Mouse (Mus musculus) Patski (cell line): ENCODE data around the gene Gm27027. TPM values are rescaled to one million over a fixed set of nuclear protein-coding genes. Genes with fewer than 3 reads are reported as not detected.

Source experiments
- ATAC-seq: fragments of 100-300 bp; one replicate; pipeline ENCODE4 v1.8.0; 2021
- CTCF ChIA-PET: fragments of 350-600 bp; sonication (Branson Sonifier 250); formaldehyde crosslinking; loops from one replicate; lab custom pipeline; 2022; ENCODE audit warnings: inconsistent platforms; lab: Charles Lee
- POLR2A ChIA-PET: fragments of 350-600 bp; sonication (Branson Sonifier 250); formaldehyde crosslinking; loops from one replicate; lab custom pipeline; 2022; ENCODE audit warnings: antibody characterized with exemption, inconsistent platforms; lab: Charles Lee
- DNase-seq: peaks from one replicate; pipeline ENCODE4 v3.0.0-alpha.2; 2011; ENCODE audit warnings: low read depth, low spot score
- H3K27me3 ChIP-seq: fragments of 371-371 bp; one replicate; pipeline ENCODE4 v1.5.1; 2021
- CTCF ChIP-seq: fragments of 100-300 bp; IDR thresholded peaks from one replicate; pipeline ENCODE4 v1.5.1; 2021
- in situ Hi-C: fragments of 300-500 bp; cut with MboI; formaldehyde crosslinking; loops from 3 replicates; pipeline ENCODE4 v1.11.1; 2018; ENCODE audit warnings: low pct_unique_long_range_greater_than_20kb, mixed read lengths
- polyA plus RNA-seq: library from polyadenylated mRNA; unstranded; gene quantifications from one replicate; pipeline ENCODE4 v1.2.3, GENCODE M21; 2021

Gene Gm27027
- not detected for polyA plus RNA-seq

GRCm38 (mm10) chr2:93996254-93996653 lies at the start of gene Gm27027:
Gene Gm27027, minus strand, starts transcription at chr2:93996354.
- CTCF ChIA-PET: interaction anchor here (1.9 kb wide), 1 partner anchor 147 kb away, joined by 5 read pairs; the partner anchor contains the start of gene Accs
- TF ChIP-seq CTCF: no peak
- in situ Hi-C loops: no loop called here
- no peak for DNase-seq
- POLR2A ChIA-PET: no interaction called here
- no peaks in the 10 kb centered on the region for H3K27me3 ChIP-seq
- no peak for ATAC-seq

GRCm38 (mm10) chr2:94045411-94046090 lies 49.4 kb upstream of the Gm27027 start:
- DNase-seq: peak; percentile 82
- no peak for TF ChIP-seq CTCF

GRCm38 (mm10) chr2:94044174-94044573 lies 48.0 kb upstream of the Gm27027 start:
- DNase-seq: no peak
- ATAC-seq: no peak
- in situ Hi-C loops: no loop called here
- H3K27me3 ChIP-seq: no peaks in the 10 kb centered on the region
- no peak for TF ChIP-seq CTCF
- ChIA-PET POLR2A (no interaction called here), CTCF (no interaction called here)

More at GRCm38 (mm10) chr2:94045411-94046090, 49.4 kb upstream of the Gm27027 start:
- no peaks in the 10 kb centered on the region for H3K27me3 ChIP-seq
- ChIA-PET POLR2A (interaction anchor here (0.6 kb wide), 1 partner anchor 261 kb away, joined by 3 read pairs; no protein-coding TSS in a partner anchor), CTCF (interaction anchor here (1.5 kb wide), 2 partner anchors 9 to 10 kb away, joined by 4 to 6 read pairs; no protein-coding TSS in a partner anchor)
- in situ Hi-C loops: no loop called here
- peak; percentile 94 for ATAC-seq

GRCm38 (mm10) chr2:94043662-94044061 lies 47.5 kb upstream of the Gm27027 start:
- no peaks in the 10 kb centered on the region for H3K27me3 ChIP-seq
- no peak for DNase-seq
- CTCF ChIA-PET: no interaction called here
- no peak for ATAC-seq
- TF ChIP-seq CTCF: no peak
- POLR2A ChIA-PET: no interaction called here
- in situ Hi-C loops: no loop called here

GRCm38 (mm10) chr2:94042461-94042860 lies 46.3 kb upstream of the Gm27027 start:
- in situ Hi-C loops: no loop called here
- TF ChIP-seq CTCF: no peak
- ChIA-PET POLR2A (no interaction called here), CTCF (interaction anchor here (0.8 to 2.7 kb wide), 3 partner anchors 12 to 203 kb away, joined by 3 to 8 read pairs (median 3); no protein-coding TSS in a partner anchor)
- no peaks in the 10 kb centered on the region for H3K27me3 ChIP-seq
- ATAC-seq (no peak), DNase-seq (no peak)

- ChIA-PET POLR2A (no interaction called here), CTCF (interaction anchor here (0.9 to 2.7 kb wide), 3 partner anchors 9 to 205 kb away, joined by 3 to 8 read pairs (median 4); no protein-coding TSS in a partner anchor)
- TF ChIP-seq CTCF: no peak
- no peaks in the 10 kb centered on the region for H3K27me3 ChIP-seq
- DNase-seq (no peak), ATAC-seq (no peak)
- in situ Hi-C loops: no loop called here
These were observed 44.4 kb upstream of the Gm27027 start for GRCm38 (mm10) chr2:94040391-94041125.

- ATAC-seq: no peak
- H3K27me3 ChIP-seq: no peaks in the 10 kb centered on the region
- DNase-seq: peak; percentile 22
- CTCF ChIA-PET: interaction anchor here (0.7 to 2.3 kb wide), 18 partner anchors 10 to 255 kb away, joined by 3 to 9 read pairs (median 4); no protein-coding TSS in a partner anchor
- in situ Hi-C loops: no loop called here
- POLR2A ChIA-PET: interaction anchor here (0.6 kb wide), 1 partner anchor 75 kb away, joined by 3 read pairs; no protein-coding TSS in a partner anchor
- peak; percentile 91 for TF ChIP-seq CTCF
These were observed 39.5 kb upstream of the Gm27027 start for GRCm38 (mm10) chr2:94035428-94036331.

GRCm38 (mm10) chr2:94030602-94031001 lies 34.4 kb upstream of the Gm27027 start:
- no peak for TF ChIP-seq CTCF
- POLR2A ChIA-PET: interaction anchor here (0.7 kb wide), 1 partner anchor 128 kb away, joined by 4 read pairs; no protein-coding TSS in a partner anchor
- no peaks in the 10 kb centered on the region for H3K27me3 ChIP-seq
- CTCF ChIA-PET: no interaction called here
- ATAC-seq: no peak
- no peak for DNase-seq
- in situ Hi-C loops: loop anchor here (5.0 kb wide), 1 partner anchor 262 kb away; no protein-coding TSS in a partner anchor

GRCm38 (mm10) chr2:94024637-94025036 lies 28.5 kb upstream of the Gm27027 start:
- in situ Hi-C loops: no loop called here
- ATAC-seq (no peak), DNase-seq (no peak)
- CTCF ChIA-PET: no interaction called here
- no peak for TF ChIP-seq CTCF
- H3K27me3 ChIP-seq: no peaks in the 10 kb centered on the region
- POLR2A ChIA-PET: no interaction called here
